Mouse (Mus musculus): ENCODE data around the gene Apc2.

GRCm38 (mm10) chr10:80281921-80282371, 13.8 kb upstream of the Apc2 start:
- TF ChIP-seq EP300 (IDR thresholded peaks at IDR 0.05; ENCODE audit: insufficient read depth, low read depth, low read length) (no peak), CTCF (IDR thresholded peaks at IDR 0.05) (no peak), POLR2A (IDR thresholded peaks at IDR 0.05; ENCODE audit: insufficient read depth, low read depth, low read length) (no peak)
